Mouse (Mus musculus): ENCODE measurements at regions not wholly inside any gene's neighbourhood (a gene's known extent, or its start where the extent isn't known, plus 50 kb on each side); places are given as distances from the start of the nearest gene placed in this dataset.
"Not testable (repeated sequence)": the region's sequence is repeated elsewhere in the genome, so short reads cannot be mapped to it uniquely, and the experiment has no call there.

- no peak for ATAC-seq (ENCODE audit: insufficient read depth)
- H3K9me3 ChIP-seq (ENCODE audit: low read depth, low read length) = no peaks in the 10 kb centered on the region
- peak; percentile 6 for DNase-seq
- no peak overlapping the region for H3K4me3 ChIP-seq (ENCODE audit: low read depth, low read length)
- H3K9ac ChIP-seq = no peak overlapping the region
- no peaks in the 10 kb centered on the region for H3K27me3 ChIP-seq (ENCODE audit: insufficient read depth, low read length)
- H3K27ac ChIP-seq (ENCODE audit: low read depth) = no peak overlapping the region
- H3K4me2 ChIP-seq = no peak overlapping the region
- 74% methylated on average over 1 of the region's 1 CpGs for WGBS
- TF ChIP-seq CTCF (IDR thresholded peaks at IDR 0.05; ENCODE audit: low read depth) = no peak
- H3K36me3 ChIP-seq (ENCODE audit: insufficient read depth) = no peaks in the 10 kb centered on the region
- H3K4me1 ChIP-seq (ENCODE audit: insufficient read depth) = no peaks in the 10 kb centered on the region
Observed at GRCm38 (mm10) chr6:74282842-74283241, 813.4 kb upstream of the 4931417E11Rik start.

- no peak overlapping the region for H3K27ac ChIP-seq (ENCODE audit: low read depth)
- H3K36me3 ChIP-seq (ENCODE audit: insufficient read depth) = no peaks in the 10 kb centered on the region
- H3K27me3 ChIP-seq (ENCODE audit: insufficient read depth, low read length) = no peaks in the 10 kb centered on the region
- no peak overlapping the region for H3K4me2 ChIP-seq
- DNase-seq (no peak), ATAC-seq (ENCODE audit: insufficient read depth) (no peak)
- no peak for TF ChIP-seq CTCF (IDR thresholded peaks at IDR 0.05; ENCODE audit: low read depth)
- H3K9ac ChIP-seq = no peak overlapping the region
- H3K4me3 ChIP-seq (ENCODE audit: low read depth, low read length) = no peak overlapping the region
- no peaks in the 10 kb centered on the region for H3K9me3 ChIP-seq (ENCODE audit: low read depth, low read length)
- H3K4me1 ChIP-seq (ENCODE audit: insufficient read depth) = no peaks in the 10 kb centered on the region
Observed at GRCm38 (mm10) chr6:74274232-74274631, 804.8 kb upstream of the 4931417E11Rik start.

GRCm38 (mm10) chr6:74271156-74271897 lies 801.9 kb upstream of the 4931417E11Rik start:
- H3K27me3 ChIP-seq (ENCODE audit: insufficient read depth, low read length) = no peaks in the 10 kb centered on the region
- no peak for TF ChIP-seq CTCF (IDR thresholded peaks at IDR 0.05; ENCODE audit: low read depth)
- H3K36me3 ChIP-seq (ENCODE audit: insufficient read depth) = no peaks in the 10 kb centered on the region
- no peak overlapping the region for H3K27ac ChIP-seq (ENCODE audit: low read depth)
- H3K9ac ChIP-seq = no peak overlapping the region
- DNase-seq (no peak), ATAC-seq (ENCODE audit: insufficient read depth) (no peak)
- H3K9me3 ChIP-seq (ENCODE audit: low read depth, low read length) = no peaks in the 10 kb centered on the region
- H3K4me3 ChIP-seq (ENCODE audit: low read depth, low read length) = no peak overlapping the region
- no peak overlapping the region for H3K4me2 ChIP-seq
- 79% methylated on average over 5 of the region's 5 CpGs for WGBS
- H3K4me1 ChIP-seq (ENCODE audit: insufficient read depth) = no peaks in the 10 kb centered on the region

GRCm38 (mm10) chr6:74266601-74267000 lies 797.1 kb upstream of the 4931417E11Rik start:
- H3K4me2 ChIP-seq; ATAC-seq (ENCODE audit: insufficient read depth): not testable (repeated sequence)
- 86% methylated on average over 1 of the region's 1 CpGs for WGBS

More at GRCm38 (mm10) chr6:74266601-74267000, 797.1 kb upstream of the 4931417E11Rik start:
- not testable (repeated sequence) for H3K36me3 ChIP-seq (ENCODE audit: insufficient read depth); H3K27me3 ChIP-seq (ENCODE audit: insufficient read depth, low read length); DNase-seq; H3K4me1 ChIP-seq (ENCODE audit: insufficient read depth); H3K4me3 ChIP-seq (ENCODE audit: low read depth, low read length); H3K27ac ChIP-seq (ENCODE audit: low read depth); H3K9ac ChIP-seq; H3K9me3 ChIP-seq (ENCODE audit: low read depth, low read length)
